Comparison of ENCODE assay signal across 22 mouse cellular contexts in genomic region chr11:76427781-76428180, GRCm38 (mm10). TPM values are rescaled to one million over a fixed set of nuclear protein-coding genes. Genes with fewer than 3 reads are reported as not detected.
DNase-seq lines count a peak whose midpoint lies in the region; ATAC-seq and TF ChIP-seq lines count a peak whose summit lies in the region.
"Had no signal": no experiment of that assay in that cellular context is flagged by ENCODE, and none has a peak within 500 bp of the region (broad histone marks: within the 10 kb centered on the region; RNA-seq: fewer than 3 reads in every experiment).

No protein-coding gene starts in this region.

- WGBS in forebrain, postnatal 0 days, result 69% methylated on average over 3 of the region's 3 CpGs
- 85% methylated on average over 3 of the region's 3 CpGs for WGBS in forebrain, embryonic 16.5 days
- whole genome bisulfite sequencing in hindbrain, embryonic 14.5 days, result 75% methylated on average over 3 of the region's 3 CpGs
- WGBS in hindbrain, embryonic 16.5 days, result 70% methylated on average over 3 of the region's 3 CpGs
- 25% methylated on average over 3 of the region's 3 CpGs for WGBS in heart, embryonic 13.5 days
- 72% methylated on average over 3 of the region's 3 CpGs for WGBS in kidney, embryonic 16.5 days
- WGBS in kidney, embryonic 14.5 days, result 80% methylated on average over 3 of the region's 3 CpGs

- no peak for TF ChIP-seq CTCF in forebrain, postnatal 0 days (IDR thresholded peaks at IDR 0.05; ENCODE audit: low read depth)

- H3K9ac ChIP-seq in forebrain, postnatal 0 days, result no peak overlapping the region
- H3K9ac ChIP-seq in forebrain, embryonic 16.5 days (replicated peaks; ENCODE audit: low read depth, low read length), result no peak overlapping the region
- H3K9ac ChIP-seq in hindbrain, embryonic 14.5 days, result no peak overlapping the region
- no peak overlapping the region for H3K9ac ChIP-seq in hindbrain, embryonic 16.5 days (ENCODE audit: low read depth, low read length)
- H3K9ac ChIP-seq in heart, embryonic 13.5 days, result peak overlapping the region; percentile 55
- H3K9ac ChIP-seq in kidney, embryonic 16.5 days (replicated peaks; ENCODE audit: low read length), result no peak overlapping the region
- H3K9ac ChIP-seq in kidney, embryonic 14.5 days (ENCODE audit: low read depth, low read length), result no peak overlapping the region
- H3K9ac ChIP-seq: intestine, embryonic 15.5 days; liver, postnatal 0 days had no signal

- H3K4me1 ChIP-seq in forebrain, postnatal 0 days (ENCODE audit: insufficient read depth), result no peaks in the 10 kb centered on the region
- peaks cover 3% of the 10 kb centered on the region; the same call in 1 of the 2 replicates for H3K4me1 ChIP-seq in forebrain, embryonic 16.5 days (replicated peaks; ENCODE audit: control insufficient read depth, insufficient read depth, low read length)
- no peaks in the 10 kb centered on the region for H3K4me1 ChIP-seq in hindbrain, embryonic 14.5 days (replicated peaks; ENCODE audit: control insufficient read depth, insufficient read depth, low read length)
- peaks cover 15% of the 10 kb centered on the region for H3K4me1 ChIP-seq in hindbrain, embryonic 16.5 days (ENCODE audit: control insufficient read depth, insufficient read depth, low read depth, low read length)
- peaks cover 77% of the 10 kb centered on the region for H3K4me1 ChIP-seq in heart, embryonic 13.5 days
- no peaks in the 10 kb centered on the region for H3K4me1 ChIP-seq in kidney, embryonic 16.5 days (ENCODE audit: insufficient read depth, low read length)
- H3K4me1 ChIP-seq in kidney, embryonic 14.5 days (ENCODE audit: control insufficient read depth, insufficient read depth, low read length), result peaks cover 3% of the 10 kb centered on the region; the same call in 1 of the 2 replicates

- peaks cover 40% of the 10 kb centered on the region for H3K36me3 ChIP-seq in forebrain, postnatal 0 days (ENCODE audit: insufficient read depth)
- H3K36me3 ChIP-seq in forebrain, embryonic 16.5 days (ENCODE audit: control insufficient read depth, insufficient read depth), result 0 out of 2 replicates have a peak, but pooled peaks cover under 1% of the 10 kb centered on the region
- peaks cover 42% of the 10 kb centered on the region for H3K36me3 ChIP-seq in hindbrain, embryonic 14.5 days (replicated peaks; ENCODE audit: control insufficient read depth, insufficient read depth)
- H3K36me3 ChIP-seq in hindbrain, embryonic 16.5 days (ENCODE audit: control insufficient read depth, insufficient read depth, low read length), result peaks cover 5% of the 10 kb centered on the region; the same call in 1 of the 2 replicates
- H3K36me3 ChIP-seq in heart, embryonic 13.5 days, result peaks cover 28% of the 10 kb centered on the region
- peaks cover 33% of the 10 kb centered on the region for H3K36me3 ChIP-seq in kidney, embryonic 16.5 days (ENCODE audit: insufficient read depth, low read length)
- peaks cover 34% of the 10 kb centered on the region for H3K36me3 ChIP-seq in kidney, embryonic 14.5 days (ENCODE audit: control insufficient read depth, insufficient read depth, low read length)
- H3K36me3 ChIP-seq: G1E had no signal

- H3K4me3 ChIP-seq in forebrain, postnatal 0 days (ENCODE audit: low read depth, low read length), result no peak overlapping the region
- H3K4me3 ChIP-seq in forebrain, embryonic 16.5 days (replicated peaks; ENCODE audit: low read length), result no peak overlapping the region
- H3K4me3 ChIP-seq in hindbrain, embryonic 14.5 days (replicated peaks; ENCODE audit: low read length), result no peak overlapping the region
- H3K4me3 ChIP-seq in hindbrain, embryonic 16.5 days (ENCODE audit: low read length), result no peak overlapping the region
- H3K4me3 ChIP-seq in heart, embryonic 13.5 days, result no peak overlapping the region
- no peak overlapping the region for H3K4me3 ChIP-seq in kidney, embryonic 16.5 days (ENCODE audit: low read length)
- H3K4me3 ChIP-seq in kidney, embryonic 14.5 days (ENCODE audit: low read length), result no peak overlapping the region
- H3K4me3 ChIP-seq: erythroblast, embryonic 14.5 days; hindbrain, embryonic 10.5 days; intestine, embryonic 15.5 days had no signal

- H3K27ac ChIP-seq in forebrain, postnatal 0 days (ENCODE audit: low read depth, low read length), result 0 out of 2 replicates have a peak overlapping the region, but pooled peaks have one; percentile 35
- no peak overlapping the region for H3K27ac ChIP-seq in forebrain, embryonic 16.5 days (ENCODE audit: low read length)
- H3K27ac ChIP-seq in hindbrain, embryonic 14.5 days, result peak overlapping the region; percentile 9; the same call in 1 of the 2 replicates
- no peak overlapping the region; the same call in 1 of the 2 replicates for H3K27ac ChIP-seq in hindbrain, embryonic 16.5 days (ENCODE audit: low read depth, low read length)
- H3K27ac ChIP-seq in heart, embryonic 13.5 days (replicated peaks), result peak overlapping the region; percentile 91
- H3K27ac ChIP-seq in kidney, embryonic 16.5 days (ENCODE audit: low read length), result no peak overlapping the region
- no peak overlapping the region for H3K27ac ChIP-seq in kidney, embryonic 14.5 days (ENCODE audit: low read depth, low read length)
- H3K27ac ChIP-seq: intestine, embryonic 15.5 days had no signal

- no peak for ATAC-seq in forebrain, postnatal 0 days
- no peak for ATAC-seq in forebrain, embryonic 16.5 days
- ATAC-seq in hindbrain, embryonic 14.5 days (ENCODE audit: low FRiP score), result no peak
- ATAC-seq in hindbrain, embryonic 16.5 days, result no peak
- no peak; the same call in 1 of the 2 replicates for ATAC-seq in heart, embryonic 13.5 days (ENCODE audit: extremely low read depth, insufficient number of reproducible peaks, low FRiP score, low TSS enrichment)
- ATAC-seq in kidney, embryonic 16.5 days (ENCODE audit: low FRiP score, low TSS enrichment), result no peak
- ATAC-seq in kidney, embryonic 14.5 days (ENCODE audit: low FRiP score, low TSS enrichment), result no peak
- ATAC-seq: CD4-positive, CD25-positive, alpha-beta regulatory T cell, adult 4 months; forebrain, embryonic 14.5 days; intestine, embryonic 15.5 days; liver, postnatal 0 days had no signal

- H3K27me3 ChIP-seq in forebrain, postnatal 0 days (ENCODE audit: insufficient read depth, low read length), result no peaks in the 10 kb centered on the region
- no peaks in the 10 kb centered on the region for H3K27me3 ChIP-seq in forebrain, embryonic 16.5 days (replicated peaks; ENCODE audit: control insufficient read depth, insufficient read depth, low read length)
- H3K27me3 ChIP-seq in hindbrain, embryonic 14.5 days (ENCODE audit: control insufficient read depth, insufficient read depth, low read length), result no peaks in the 10 kb centered on the region
- no peaks in the 10 kb centered on the region for H3K27me3 ChIP-seq in hindbrain, embryonic 16.5 days (replicated peaks; ENCODE audit: control insufficient read depth, insufficient read depth, low read length)
- no peaks in the 10 kb centered on the region for H3K27me3 ChIP-seq in heart, embryonic 13.5 days (replicated peaks)
- no peaks in the 10 kb centered on the region for H3K27me3 ChIP-seq in kidney, embryonic 16.5 days (ENCODE audit: insufficient read depth, low read length)
- H3K27me3 ChIP-seq in kidney, embryonic 14.5 days (ENCODE audit: control insufficient read depth, insufficient read depth, low read length), result no peaks in the 10 kb centered on the region
- H3K27me3 ChIP-seq: intestine, embryonic 15.5 days had no signal

- H3K4me2 ChIP-seq in forebrain, postnatal 0 days (ENCODE audit: low read depth), result no peak overlapping the region
- H3K4me2 ChIP-seq in forebrain, embryonic 16.5 days (ENCODE audit: low read length), result no peak overlapping the region
- no peak overlapping the region for H3K4me2 ChIP-seq in hindbrain, embryonic 14.5 days (replicated peaks)
- H3K4me2 ChIP-seq in hindbrain, embryonic 16.5 days (ENCODE audit: low read length), result no peak overlapping the region
- peak overlapping the region; percentile 39 for H3K4me2 ChIP-seq in heart, embryonic 13.5 days
- no peak overlapping the region for H3K4me2 ChIP-seq in kidney, embryonic 16.5 days (replicated peaks; ENCODE audit: low read depth, low read length)
- no peak overlapping the region for H3K4me2 ChIP-seq in kidney, embryonic 14.5 days (replicated peaks; ENCODE audit: low read depth, low read length)
- H3K4me2 ChIP-seq: intestine, embryonic 15.5 days had no signal

- no peak for DNase-seq in forebrain, postnatal 0 days
- DNase-seq in hindbrain, embryonic 14.5 days (ENCODE audit: low spot score), result no peak
- DNase-seq in brain, adult 2 months (ENCODE audit: low read depth, low spot score), result peak; percentile 65
- DNase-seq: cerebellum, adult 11 months; cerebellum, postnatal 25 days; gastrocnemius, postnatal 10 days; kidney, postnatal 10 days; liver; liver, postnatal 0 days; lung, postnatal 36 days; right cerebral cortex, postnatal 4 days had no signal

- H3K9me3 ChIP-seq in forebrain, postnatal 0 days (ENCODE audit: low read length), result no peaks in the 10 kb centered on the region
- no peaks in the 10 kb centered on the region for H3K9me3 ChIP-seq in forebrain, embryonic 16.5 days (ENCODE audit: control insufficient read depth, low read length)
- H3K9me3 ChIP-seq in hindbrain, embryonic 14.5 days (ENCODE audit: control insufficient read depth, low read length), result no peaks in the 10 kb centered on the region
- no peaks in the 10 kb centered on the region for H3K9me3 ChIP-seq in hindbrain, embryonic 16.5 days (ENCODE audit: control insufficient read depth, low read length)
- H3K9me3 ChIP-seq in heart, embryonic 13.5 days, result no peaks in the 10 kb centered on the region
- no peaks in the 10 kb centered on the region for H3K9me3 ChIP-seq in kidney, embryonic 16.5 days (ENCODE audit: low read length)
- no peaks in the 10 kb centered on the region for H3K9me3 ChIP-seq in kidney, embryonic 14.5 days (ENCODE audit: control insufficient read depth, low read length)
- H3K9me3 ChIP-seq: G1E; hindbrain, embryonic 10.5 days; intestine, embryonic 15.5 days had no signal

RNA-seq across cellular contexts. Expression of gene Timm22, which starts 21.0 kb away (rescaled TPM):
- total RNA-seq in forebrain, postnatal 0 days (2014; rRNA removed), result 48.6 and 56.6 TPM in 2 replicates
- 93.2 and 98.2 TPM in 2 replicates for polyA plus RNA-seq in forebrain, postnatal 0 days (2015; fragmentation: Nextera tagmentation; extraction: Ambion mirVana)
- 94.0 and 101 TPM in 2 replicates for polyA plus RNA-seq in forebrain, embryonic 16.5 days (2015; fragmentation: Nextera tagmentation; extraction: Ambion mirVana)
- 110 TPM in 2 replicates for polyA plus RNA-seq in hindbrain, embryonic 14.5 days (2014; fragmentation: Nextera tagmentation; extraction: Ambion mirVana)
- 99.8 and 107 TPM in 2 replicates for polyA plus RNA-seq in hindbrain, embryonic 16.5 days (2015; fragmentation: Nextera tagmentation; extraction: Ambion mirVana)
- 78.6 and 92.4 TPM in 2 replicates for polyA plus RNA-seq in heart, embryonic 13.5 days (2015; fragmentation: Nextera tagmentation; extraction: Ambion mirVana)
- polyA plus RNA-seq in kidney, embryonic 16.5 days (2015; fragmentation: Nextera tagmentation; extraction: Ambion mirVana), result 106 and 112 TPM in 2 replicates
- 113 and 139 TPM in 2 replicates for polyA plus RNA-seq in kidney, embryonic 14.5 days (2014; fragmentation: Nextera tagmentation; extraction: Ambion mirVana)

RNA-seq across cellular contexts. Expression of gene Nxn, which starts 28.8 kb away (rescaled TPM):
- 19.0 and 22.1 TPM in 2 replicates for total RNA-seq in forebrain, postnatal 0 days (2014; rRNA removed)
- polyA plus RNA-seq in forebrain, postnatal 0 days (2015; fragmentation: Nextera tagmentation; extraction: Ambion mirVana), result 10.7 and 12.7 TPM in 2 replicates
- 14.5 and 15.6 TPM in 2 replicates for polyA plus RNA-seq in forebrain, embryonic 16.5 days (2015; fragmentation: Nextera tagmentation; extraction: Ambion mirVana)
- polyA plus RNA-seq in hindbrain, embryonic 14.5 days (2014; fragmentation: Nextera tagmentation; extraction: Ambion mirVana), result 32.0 and 36.0 TPM in 2 replicates
- 22.2 and 28.8 TPM in 2 replicates for polyA plus RNA-seq in hindbrain, embryonic 16.5 days (2015; fragmentation: Nextera tagmentation; extraction: Ambion mirVana)
- 23.2 and 23.6 TPM in 2 replicates for polyA plus RNA-seq in heart, embryonic 13.5 days (2015; fragmentation: Nextera tagmentation; extraction: Ambion mirVana)
- polyA plus RNA-seq in kidney, embryonic 16.5 days (2015; fragmentation: Nextera tagmentation; extraction: Ambion mirVana), result 26.9 and 29.5 TPM in 2 replicates
- polyA plus RNA-seq in kidney, embryonic 14.5 days (2014; fragmentation: Nextera tagmentation; extraction: Ambion mirVana), result 29.3 and 38.0 TPM in 2 replicates

Comparison
In these comparisons a context has a peak if more than half of its experiments do, and no peak if none do; other contexts are left out.
1. H3K27ac ChIP-seq: peak in forebrain, postnatal 0 days (single experiment), hindbrain, embryonic 14.5 days (single experiment) and heart, embryonic 13.5 days (single experiment); none in forebrain, embryonic 16.5 days (single experiment), hindbrain, embryonic 16.5 days (single experiment), kidney, embryonic 16.5 days (single experiment) and kidney, embryonic 14.5 days (single experiment).